Mouse (Mus musculus) spleen, adult 2 months (tissue): Measurements from ENCODE around the gene Papss1.

Experiments
- CTCF ChIP-seq: fragments of 200-500 bp; IDR thresholded peaks from 2 replicates; pipeline ENCODE4 v1.5.1; 2011; ENCODE audit warnings: mild to moderate bottlenecking, inconsistent platforms; ENCODE audit not compliant: insufficient read depth, insufficient read length, insufficient replicate concordance; ENCODE audit errors: extremely low read depth
- POLR2A ChIP-seq: fragments of 200-500 bp; IDR thresholded peaks from 2 replicates; pipeline ENCODE4 v1.6.1; 2011; ENCODE audit warnings: low read depth, low read length, inconsistent platforms

DNA sequence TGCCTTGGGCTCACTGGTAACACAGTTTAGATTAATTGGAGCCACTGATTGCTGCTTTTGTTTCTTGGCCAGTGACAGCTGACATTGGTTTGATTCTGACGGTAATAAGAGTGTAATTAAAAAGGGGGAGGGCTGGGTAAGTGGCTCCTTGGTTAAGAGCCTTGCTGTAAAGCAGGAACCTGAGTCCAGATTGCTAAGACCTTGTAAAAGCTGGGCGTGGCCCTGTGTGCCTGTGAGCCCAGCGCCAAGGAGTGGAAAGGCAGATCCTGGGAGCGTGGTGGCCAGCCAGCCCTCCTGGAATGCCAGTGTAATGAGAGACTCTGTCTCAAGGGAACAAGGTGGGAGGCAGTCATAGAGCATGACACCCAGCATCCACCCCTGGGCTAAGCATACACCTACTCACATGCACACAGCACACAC, 38.4 kb downstream of the Papss1 start:
- TF ChIP-seq CTCF (no peak), POLR2A (no peak)
